36 mouse cellular contexts compared by ENCODE assay signal in the genomic region with DNA sequence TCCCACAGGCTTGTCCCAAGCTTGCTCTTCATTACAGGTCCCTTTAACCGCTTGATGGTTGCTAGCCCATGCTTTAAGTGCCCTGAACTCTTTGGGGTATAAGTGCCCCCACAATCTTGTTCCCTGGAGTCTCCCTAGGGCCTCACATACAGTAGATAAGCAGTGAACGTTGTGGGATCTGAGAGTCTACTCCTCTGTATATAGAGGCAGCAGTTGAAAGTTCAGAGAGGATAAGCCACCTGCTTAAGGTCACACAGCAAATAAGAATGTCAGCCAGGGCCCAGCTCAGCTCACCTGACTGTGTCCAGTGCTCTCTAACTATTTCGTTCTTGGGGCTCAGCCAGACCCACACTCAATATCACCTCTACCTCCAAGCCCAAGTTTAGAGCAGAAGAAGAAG. TPM values are rescaled to one million over a fixed set of nuclear protein-coding genes. Genes with fewer than 3 reads are reported as not detected.
DNase-seq lines count a peak whose midpoint lies in the region; ATAC-seq lines count a peak whose summit lies in the region.
"Had no signal": no experiment of that assay in that cellular context is flagged by ENCODE, and none has a peak within 500 bp of the region (broad histone marks: within the 10 kb centered on the region; RNA-seq: fewer than 3 reads in every experiment).

No protein-coding gene starts in this region.

- no peak overlapping the region for H3K4me3 ChIP-seq in heart, embryonic 10.5 days
- no peak overlapping the region for H3K4me3 ChIP-seq in midbrain, embryonic 15.5 days
- no peak overlapping the region for H3K4me3 ChIP-seq in midbrain, embryonic 14.5 days (replicated peaks; ENCODE audit: low read depth, low read length)
- H3K4me3 ChIP-seq in intestine, embryonic 16.5 days (ENCODE audit: low read length), result no peak overlapping the region
- H3K4me3 ChIP-seq in liver, embryonic 15.5 days (replicated peaks), result no peak overlapping the region
- H3K4me3 ChIP-seq: embryonic facial prominence, embryonic 15.5 days; hindbrain, embryonic 13.5 days; limb, embryonic 12.5 days; megakaryocyte, embryonic 14.5 days; midbrain, embryonic 12.5 days had no signal

- DNase-seq in heart, embryonic 10.5 days (ENCODE audit: low spot score), result no peak
- no peak for DNase-seq in heart, postnatal 4 days
- no peak for DNase-seq in midbrain, embryonic 14.5 days
- no peak for DNase-seq in thymus, adult 18-20 months
- DNase-seq in cerebellum, adult 9-11 months, result no peak
- DNase-seq: cerebellum, adult 18-20 months; gastrocnemius, postnatal 14 days; heart, adult 11 months; heart, postnatal 36 days; kidney, adult 18-20 months; kidney, postnatal 10 days; layer of hippocampus, adult 9-11 months; lung, adult 18-20 months; lung, postnatal 4 days; right cerebral cortex, postnatal 25 days had no signal

- 75% methylated on average over 3 of the region's 3 CpGs for WGBS in heart, embryonic 10.5 days
- WGBS in midbrain, embryonic 15.5 days, result 86% methylated on average over 3 of the region's 3 CpGs
- 87% methylated on average over 3 of the region's 3 CpGs for WGBS in midbrain, embryonic 14.5 days
- WGBS in intestine, embryonic 16.5 days, result 69% methylated on average over 3 of the region's 3 CpGs
- WGBS in liver, embryonic 15.5 days (ENCODE audit: insufficient replicate concordance), result 39% methylated on average over 3 of the region's 3 CpGs

- H3K4me2 ChIP-seq in midbrain, embryonic 15.5 days, result 0 out of 2 replicates have a peak overlapping the region, but pooled peaks have one; percentile 15
- no peak overlapping the region for H3K4me2 ChIP-seq in midbrain, embryonic 14.5 days (ENCODE audit: low read length)
- no peak overlapping the region for H3K4me2 ChIP-seq in intestine, embryonic 16.5 days (ENCODE audit: low read depth, low read length)
- H3K4me2 ChIP-seq in liver, embryonic 15.5 days, result peak overlapping the region; percentile 45
- H3K4me2 ChIP-seq: embryonic facial prominence, embryonic 15.5 days; heart, embryonic 11.5 days; hindbrain, embryonic 13.5 days; limb, embryonic 12.5 days; midbrain, embryonic 12.5 days had no signal

- peaks cover 73% of the 10 kb centered on the region for H3K4me1 ChIP-seq in heart, embryonic 10.5 days
- H3K4me1 ChIP-seq in midbrain, embryonic 15.5 days, result peaks cover 20% of the 10 kb centered on the region
- H3K4me1 ChIP-seq in midbrain, embryonic 14.5 days (ENCODE audit: control insufficient read depth, insufficient read depth, low read length), result peaks cover 14% of the 10 kb centered on the region
- peaks cover 31% of the 10 kb centered on the region for H3K4me1 ChIP-seq in intestine, embryonic 16.5 days (ENCODE audit: control insufficient read depth, insufficient read depth, low read length)
- H3K4me1 ChIP-seq in liver, embryonic 15.5 days (replicated peaks), result peaks cover 73% of the 10 kb centered on the region

- no peak overlapping the region for H3K9ac ChIP-seq in midbrain, embryonic 15.5 days
- no peak overlapping the region for H3K9ac ChIP-seq in midbrain, embryonic 14.5 days (replicated peaks; ENCODE audit: low read length)
- H3K9ac ChIP-seq in intestine, embryonic 16.5 days (ENCODE audit: low read depth, low read length), result no peak overlapping the region
- H3K9ac ChIP-seq in liver, embryonic 15.5 days, result 0 out of 2 replicates have a peak overlapping the region, but pooled peaks have one; percentile 12
- H3K9ac ChIP-seq: embryonic facial prominence, embryonic 15.5 days; hindbrain, embryonic 13.5 days; limb, embryonic 12.5 days; midbrain, embryonic 12.5 days had no signal

- H3K9me3 ChIP-seq in heart, embryonic 10.5 days, result no peaks in the 10 kb centered on the region
- no peaks in the 10 kb centered on the region for H3K9me3 ChIP-seq in midbrain, embryonic 15.5 days
- no peaks in the 10 kb centered on the region for H3K9me3 ChIP-seq in midbrain, embryonic 14.5 days (ENCODE audit: control insufficient read depth, low read length)
- H3K9me3 ChIP-seq in intestine, embryonic 16.5 days (ENCODE audit: control insufficient read depth, low read length), result no peaks in the 10 kb centered on the region
- H3K9me3 ChIP-seq in liver, embryonic 15.5 days (replicated peaks), result no peaks in the 10 kb centered on the region
- H3K9me3 ChIP-seq: embryonic facial prominence, embryonic 15.5 days; hindbrain, embryonic 13.5 days; limb, embryonic 12.5 days; megakaryocyte, embryonic 14.5 days; midbrain, embryonic 12.5 days had no signal

- peaks cover 17% of the 10 kb centered on the region; the same call in 1 of the 2 replicates for H3K27me3 ChIP-seq in heart, embryonic 10.5 days (ENCODE audit: insufficient read depth, poor library complexity, severe bottlenecking)
- H3K27me3 ChIP-seq in midbrain, embryonic 15.5 days (replicated peaks), result no peaks in the 10 kb centered on the region
- no peaks in the 10 kb centered on the region for H3K27me3 ChIP-seq in midbrain, embryonic 14.5 days (ENCODE audit: control insufficient read depth, insufficient read depth, low read length)
- H3K27me3 ChIP-seq in intestine, embryonic 16.5 days (replicated peaks; ENCODE audit: control insufficient read depth, insufficient read depth, low read length), result no peaks in the 10 kb centered on the region
- H3K27me3 ChIP-seq in liver, embryonic 15.5 days, result no peaks in the 10 kb centered on the region
- H3K27me3 ChIP-seq: embryonic facial prominence, embryonic 15.5 days; megakaryocyte, embryonic 14.5 days; midbrain, embryonic 12.5 days had no signal

- ATAC-seq in midbrain, embryonic 15.5 days (replicated peaks), result no peak
- no peak for ATAC-seq in midbrain, embryonic 14.5 days (ENCODE audit: low FRiP score, low TSS enrichment)
- ATAC-seq in intestine, embryonic 16.5 days, result peak; percentile 9; the same call in 1 of the 2 replicates
- ATAC-seq in liver, embryonic 15.5 days (ENCODE audit: insufficient read depth), result peak; percentile 40; the same call in 1 of the 2 replicates
- ATAC-seq: CD4-positive, CD25-positive, alpha-beta regulatory T cell, adult 4 months; lung, postnatal 0 days had no signal

- H3K36me3 ChIP-seq in heart, embryonic 10.5 days, result no peaks in the 10 kb centered on the region
- H3K36me3 ChIP-seq in midbrain, embryonic 15.5 days (replicated peaks), result no peaks in the 10 kb centered on the region
- H3K36me3 ChIP-seq in midbrain, embryonic 14.5 days (ENCODE audit: control insufficient read depth, insufficient read depth, low read length), result no peaks in the 10 kb centered on the region
- H3K36me3 ChIP-seq in intestine, embryonic 16.5 days (ENCODE audit: control insufficient read depth, insufficient read depth, low read length), result no peaks in the 10 kb centered on the region
- H3K36me3 ChIP-seq in liver, embryonic 15.5 days (replicated peaks), result no peaks in the 10 kb centered on the region
- H3K36me3 ChIP-seq: embryonic facial prominence, embryonic 15.5 days; hindbrain, embryonic 13.5 days; limb, embryonic 12.5 days; midbrain, embryonic 12.5 days had no signal

- H3K27ac ChIP-seq in heart, embryonic 10.5 days, result peak overlapping the region; percentile 84; the same call in 1 of the 2 replicates
- 0 out of 2 replicates have a peak overlapping the region, but pooled peaks have one; percentile 69 for H3K27ac ChIP-seq in midbrain, embryonic 15.5 days
- no peak overlapping the region for H3K27ac ChIP-seq in midbrain, embryonic 14.5 days (replicated peaks; ENCODE audit: low read depth, low read length)
- H3K27ac ChIP-seq in intestine, embryonic 16.5 days (ENCODE audit: low read length), result no peak overlapping the region
- H3K27ac ChIP-seq in liver, embryonic 15.5 days (replicated peaks), result peak overlapping the region; percentile 64
- H3K27ac ChIP-seq: embryonic facial prominence, embryonic 15.5 days; limb, embryonic 12.5 days; midbrain, embryonic 12.5 days had no signal

RNA-seq across cellular contexts. Expression of a gene that starts 17.9 kb away (rescaled TPM):
- polyA plus RNA-seq in heart, embryonic 10.5 days (2016; fragmentation: Nextera tagmentation; extraction: Ambion mirVana), result 20.8 and 21.4 TPM in 2 replicates
- total RNA-seq in heart, postnatal 4 days (2021), result 10 to 100 TPM; 12.0 to 13.5 TPM
- 50.8 and 54.6 TPM in 2 replicates for polyA plus RNA-seq in midbrain, embryonic 15.5 days (2015; fragmentation: Nextera tagmentation; extraction: Ambion mirVana)
- 44.8 and 51.7 TPM in 2 replicates for polyA plus RNA-seq in midbrain, embryonic 14.5 days (2014; fragmentation: Nextera tagmentation; extraction: Ambion mirVana)
- 28.6 and 34.2 TPM in 2 replicates for polyA plus RNA-seq in intestine, embryonic 16.5 days (2015; fragmentation: Nextera tagmentation; extraction: Ambion mirVana)
- 4.7 and 4.9 TPM in 2 replicates for polyA plus RNA-seq in liver, embryonic 15.5 days (2015; fragmentation: Nextera tagmentation; extraction: Ambion mirVana)

RNA-seq across cellular contexts. Expression of a gene that starts 55.0 kb away (rescaled TPM):
- not detected in 2 replicates for polyA plus RNA-seq in heart, embryonic 10.5 days (2016; fragmentation: Nextera tagmentation; extraction: Ambion mirVana)
- total RNA-seq in heart, postnatal 4 days (2021), result not detected
- not detected in 2 replicates for polyA plus RNA-seq in midbrain, embryonic 15.5 days (2015; fragmentation: Nextera tagmentation; extraction: Ambion mirVana)
- polyA plus RNA-seq in midbrain, embryonic 14.5 days (2014; fragmentation: Nextera tagmentation; extraction: Ambion mirVana), result not detected in 2 replicates
- not detected in 2 replicates for polyA plus RNA-seq in intestine, embryonic 16.5 days (2015; fragmentation: Nextera tagmentation; extraction: Ambion mirVana)
- polyA plus RNA-seq in liver, embryonic 15.5 days (2015; fragmentation: Nextera tagmentation; extraction: Ambion mirVana), result not detected in 2 replicates
- total RNA-seq: adrenal gland, adult 2 months; adrenal gland, postnatal 36 days; gastrocnemius, postnatal 14 days; heart, postnatal 36 days; left cerebral cortex, postnatal 10 days; neutrophil, adult 5-6 weeks had no signal
- polyA plus RNA-seq: adrenal gland, adult 2 months; brain, embryonic 14.5 days; CD4-positive, CD25-positive, alpha-beta regulatory T cell, adult 4 months; cortical plate, adult 2 months; embryonic facial prominence, embryonic 15.5 days; heart, embryonic 11.5 days; heart, embryonic 16.5 days; hindbrain, embryonic 13.5 days; large intestine, adult 2 months; limb, embryonic 12.5 days; lung, postnatal 0 days; midbrain, embryonic 12.5 days; neural tube, embryonic 11.5 days; stomach, embryonic 16.5 days had no signal

Comparison
In these comparisons a context has a peak if more than half of its experiments do, and no peak if none do; other contexts are left out.
1. H3K27ac ChIP-seq: peak in heart, embryonic 10.5 days (single experiment), midbrain, embryonic 15.5 days (single experiment) and liver, embryonic 15.5 days (single experiment); none in midbrain, embryonic 14.5 days (single experiment) and intestine, embryonic 16.5 days (single experiment).
2. H3K4me2 ChIP-seq: peak in midbrain, embryonic 15.5 days (single experiment) and liver, embryonic 15.5 days (single experiment); none in midbrain, embryonic 14.5 days (single experiment) and intestine, embryonic 16.5 days (single experiment).
3. ATAC-seq: peak in intestine, embryonic 16.5 days (single experiment) and liver, embryonic 15.5 days (single experiment); none in midbrain, embryonic 15.5 days (single experiment) and midbrain, embryonic 14.5 days (single experiment).